In the genomic region with DNA sequence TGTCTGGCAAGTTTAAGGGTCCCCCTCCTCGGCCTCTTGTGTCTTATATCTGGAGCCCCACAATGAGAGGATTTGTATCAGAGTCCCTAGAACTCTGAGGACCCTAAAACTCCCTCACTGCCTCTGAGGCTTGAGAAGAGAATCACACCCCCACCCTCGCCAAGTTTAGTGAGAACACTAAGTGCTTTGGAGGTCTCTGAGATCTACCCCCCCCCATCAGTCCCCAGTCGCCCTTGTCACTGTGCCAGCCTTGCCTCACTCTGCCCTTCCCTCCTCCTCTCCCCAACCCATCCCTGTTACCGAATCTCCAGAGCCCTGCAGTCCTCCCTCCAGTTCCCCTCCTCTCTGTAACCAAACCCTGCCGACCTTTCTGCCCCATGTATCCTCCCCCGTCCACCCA, we compare ENCODE assay signal across 32 mouse cellular contexts. TPM values are rescaled to one million over a fixed set of nuclear protein-coding genes. Genes with fewer than 3 reads are reported as not detected.
DNase-seq lines count a peak whose midpoint lies in the region; ATAC-seq and TF ChIP-seq lines count a peak whose summit lies in the region.
"Had no signal": no experiment of that assay in that cellular context is flagged by ENCODE, and none has a peak within 500 bp of the region (broad histone marks: within the 10 kb centered on the region; RNA-seq: fewer than 3 reads in every experiment).

No protein-coding gene starts in this region.

- peak overlapping the region; percentile 59; the same call in 1 of the 2 replicates for H3K27ac ChIP-seq in gastrocnemius, adult 2 months
- H3K27ac ChIP-seq in intestine, embryonic 14.5 days (ENCODE audit: low read depth): peak overlapping the region; percentile 64
- no peak overlapping the region for H3K27ac ChIP-seq in intestine, postnatal 0 days (ENCODE audit: low read depth, low read length)
- no peak overlapping the region for H3K27ac ChIP-seq in midbrain, embryonic 16.5 days (ENCODE audit: low read length)
- H3K27ac ChIP-seq in midbrain, postnatal 0 days (ENCODE audit: low read depth, low read length): no peak overlapping the region
- H3K27ac ChIP-seq in testis, adult 2 months (ENCODE audit: control insufficient read depth, insufficient read depth, low read depth, low read length): peak overlapping the region; percentile 51
- H3K27ac ChIP-seq: embryonic facial prominence, embryonic 15.5 days; forebrain, embryonic 12.5 days; heart, adult 2 months; heart, embryonic 13.5 days; hindbrain, embryonic 12.5 days; lung, embryonic 15.5 days had no signal

- ATAC-seq in intestine, embryonic 14.5 days (replicated peaks; ENCODE audit: low FRiP score, low TSS enrichment, low read depth): no peak
- ATAC-seq in intestine, postnatal 0 days: no peak
- no peak for ATAC-seq in midbrain, embryonic 16.5 days
- ATAC-seq in midbrain, postnatal 0 days (ENCODE audit: low FRiP score): no peak
- ATAC-seq: activated CD4-positive, CD25-positive, alpha-beta regulatory T cell, adult 4 months; forebrain, postnatal 0 days had no signal

- peaks cover 47% of the 10 kb centered on the region for H3K4me1 ChIP-seq in intestine, embryonic 14.5 days (replicated peaks; ENCODE audit: control insufficient read depth, insufficient read depth, low read length)
- H3K4me1 ChIP-seq in intestine, postnatal 0 days (replicated peaks; ENCODE audit: control insufficient read depth, insufficient read depth, low read length): no peaks in the 10 kb centered on the region
- peaks cover 8% of the 10 kb centered on the region for H3K4me1 ChIP-seq in midbrain, embryonic 16.5 days (ENCODE audit: control insufficient read depth, insufficient read depth, low read length)
- H3K4me1 ChIP-seq in midbrain, postnatal 0 days (ENCODE audit: insufficient read depth, low read length): 0 out of 2 replicates have a peak, but pooled peaks cover 3% of the 10 kb centered on the region
- peaks cover 16% of the 10 kb centered on the region for H3K4me1 ChIP-seq in testis, adult 2 months (ENCODE audit: control insufficient read depth, insufficient read depth, low read length)

- H3K9ac ChIP-seq in intestine, embryonic 14.5 days (ENCODE audit: low read length): no peak overlapping the region
- no peak overlapping the region for H3K9ac ChIP-seq in intestine, postnatal 0 days (ENCODE audit: low read depth, low read length)
- 0 out of 2 replicates have a peak overlapping the region, but pooled peaks have one; percentile 10 for H3K9ac ChIP-seq in midbrain, embryonic 16.5 days (ENCODE audit: low read depth, low read length)
- H3K9ac ChIP-seq in midbrain, postnatal 0 days (replicated peaks; ENCODE audit: low read length, poor library complexity, severe bottlenecking): no peak overlapping the region
- H3K9ac ChIP-seq: embryonic facial prominence, embryonic 15.5 days; forebrain, embryonic 12.5 days; forebrain, postnatal 0 days; heart, embryonic 13.5 days; lung, embryonic 15.5 days had no signal

- H3K9me3 ChIP-seq in intestine, embryonic 14.5 days (ENCODE audit: control insufficient read depth, low read length): no peaks in the 10 kb centered on the region
- no peaks in the 10 kb centered on the region for H3K9me3 ChIP-seq in intestine, postnatal 0 days (ENCODE audit: control insufficient read depth)
- no peaks in the 10 kb centered on the region for H3K9me3 ChIP-seq in midbrain, embryonic 16.5 days (replicated peaks; ENCODE audit: control insufficient read depth, low read length, poor library complexity, severe bottlenecking)
- no peaks in the 10 kb centered on the region for H3K9me3 ChIP-seq in midbrain, postnatal 0 days (ENCODE audit: low read length)
- H3K9me3 ChIP-seq: embryonic facial prominence, embryonic 10.5 days; embryonic facial prominence, embryonic 15.5 days; forebrain, embryonic 12.5 days; heart, embryonic 13.5 days; hindbrain, embryonic 12.5 days; limb, embryonic 12.5 days; lung, embryonic 15.5 days had no signal

- intact Hi-C loops in gastrocnemius, adult 2 months (cut with DNase I): no loop called here
- intact Hi-C loops in gastrocnemius, postnatal 36 days (cut with DNase I): no loop called here

- DNase-seq in gastrocnemius, adult 2 months: no peak
- DNase-seq in gastrocnemius, postnatal 36 days: no peak
- no peak for DNase-seq in intestine, embryonic 14.5 days (ENCODE audit: low spot score)
- no peak for DNase-seq in midbrain, postnatal 0 days (ENCODE audit: low spot score)
- DNase-seq in left cerebral cortex, adult 18-20 months (ENCODE audit: low spot score in 2 of 2): no peak
- DNase-seq: adrenal gland, adult 2 months; cerebellum, postnatal 14 days; forebrain, postnatal 0 days; gastrocnemius, postnatal 14 days; heart, adult 2 months; heart, postnatal 10 days; layer of hippocampus, postnatal 36 days; right cerebral cortex, postnatal 4 days; thymus, adult 18-20 months; thymus, postnatal 25 days had no signal

- no peak overlapping the region for H3K4me3 ChIP-seq in gastrocnemius, adult 2 months
- H3K4me3 ChIP-seq in intestine, embryonic 14.5 days (ENCODE audit: low read depth, low read length): no peak overlapping the region
- H3K4me3 ChIP-seq in intestine, postnatal 0 days (ENCODE audit: low read depth, low read length): no peak overlapping the region
- H3K4me3 ChIP-seq in midbrain, embryonic 16.5 days (ENCODE audit: low read depth, low read length): no peak overlapping the region
- H3K4me3 ChIP-seq in midbrain, postnatal 0 days (ENCODE audit: low read depth, low read length): no peak overlapping the region
- H3K4me3 ChIP-seq in testis, adult 2 months (ENCODE audit: control insufficient read depth, low read depth, low read length): no peak overlapping the region
- H3K4me3 ChIP-seq: embryonic facial prominence, embryonic 15.5 days; forebrain, embryonic 12.5 days; heart, adult 2 months; heart, embryonic 13.5 days; hindbrain, embryonic 12.5 days; limb, embryonic 12.5 days; lung, embryonic 15.5 days had no signal

- no peaks in the 10 kb centered on the region for H3K27me3 ChIP-seq in intestine, embryonic 14.5 days (replicated peaks; ENCODE audit: control insufficient read depth, insufficient read depth, low read length)
- no peaks in the 10 kb centered on the region; the same call in 1 of the 2 replicates for H3K27me3 ChIP-seq in intestine, postnatal 0 days (replicated peaks; ENCODE audit: control insufficient read depth, insufficient read depth, low read length)
- H3K27me3 ChIP-seq in midbrain, embryonic 16.5 days (ENCODE audit: control insufficient read depth, insufficient read depth, low read depth, low read length): peaks cover 4% of the 10 kb centered on the region; the same call in 1 of the 2 replicates
- no peaks in the 10 kb centered on the region for H3K27me3 ChIP-seq in midbrain, postnatal 0 days (ENCODE audit: insufficient read depth, low read length)
- no peaks in the 10 kb centered on the region for H3K27me3 ChIP-seq in testis, adult 2 months (ENCODE audit: control insufficient read depth, insufficient read depth, low read length)

- TF ChIP-seq CTCF in gastrocnemius, adult 2 months (IDR thresholded peaks at IDR 0.05): no peak
- no peak for TF ChIP-seq CTCF in intestine, postnatal 0 days (IDR thresholded peaks at IDR 0.05; ENCODE audit: low read depth)
- no peak for TF ChIP-seq CTCF in midbrain, postnatal 0 days (IDR thresholded peaks at IDR 0.05)
- TF ChIP-seq CTCF in testis, adult 2 months (IDR thresholded peaks at IDR 0.05; ENCODE audit: control insufficient read depth, insufficient read depth, insufficient replicate concordance, low read depth, low read length): no peak

- H3K4me2 ChIP-seq in intestine, embryonic 14.5 days (ENCODE audit: low read length): no peak overlapping the region
- H3K4me2 ChIP-seq in intestine, postnatal 0 days (replicated peaks; ENCODE audit: low read depth): no peak overlapping the region
- H3K4me2 ChIP-seq in midbrain, embryonic 16.5 days (ENCODE audit: low read length): no peak overlapping the region
- no peak overlapping the region for H3K4me2 ChIP-seq in midbrain, postnatal 0 days (ENCODE audit: low read depth, low read length, poor library complexity, severe bottlenecking)
- H3K4me2 ChIP-seq: embryonic facial prominence, embryonic 15.5 days; forebrain, embryonic 12.5 days; heart, embryonic 13.5 days; liver, embryonic 11.5 days; lung, embryonic 15.5 days; midbrain, embryonic 11.5 days had no signal

- no peaks in the 10 kb centered on the region for H3K36me3 ChIP-seq in intestine, embryonic 14.5 days (ENCODE audit: control insufficient read depth, insufficient read depth, low read length)
- no peaks in the 10 kb centered on the region; the same call in 1 of the 2 replicates for H3K36me3 ChIP-seq in intestine, postnatal 0 days (ENCODE audit: control insufficient read depth, insufficient read depth)
- peaks cover 2% of the 10 kb centered on the region; the same call in 1 of the 2 replicates for H3K36me3 ChIP-seq in midbrain, embryonic 16.5 days (ENCODE audit: control insufficient read depth, insufficient read depth, low read length)
- H3K36me3 ChIP-seq in midbrain, postnatal 0 days (ENCODE audit: insufficient read depth, low read length): peaks cover 16% of the 10 kb centered on the region; the same call in 1 of the 2 replicates
- H3K36me3 ChIP-seq in testis, adult 2 months (ENCODE audit: control insufficient read depth, insufficient read depth, low read length): no peaks in the 10 kb centered on the region
- H3K36me3 ChIP-seq: embryonic facial prominence, embryonic 10.5 days; embryonic facial prominence, embryonic 15.5 days; forebrain, embryonic 12.5 days; heart, embryonic 13.5 days; hindbrain, embryonic 12.5 days; limb, embryonic 12.5 days; lung, embryonic 15.5 days had no signal

- WGBS in intestine, embryonic 14.5 days: 34% methylated on average over 6 of the region's 6 CpGs
- WGBS in intestine, postnatal 0 days: 39% methylated on average over 6 of the region's 6 CpGs
- 64% methylated on average over 6 of the region's 6 CpGs for WGBS in midbrain, embryonic 16.5 days
- WGBS in midbrain, postnatal 0 days: 62% methylated on average over 6 of the region's 6 CpGs

- no peak for TF ChIP-seq POLR2A in testis, adult 2 months (IDR thresholded peaks at IDR 0.05; ENCODE audit: control insufficient read depth, low read depth, low read length)

RNA-seq across cellular contexts. Expression of a gene that starts 30.5 kb away (rescaled TPM):
- total RNA-seq in gastrocnemius, adult 2 months (2021): under 1 TPM; 0.33 TPM
- under 1 TPM; 0.23 to 0.27 TPM for total RNA-seq in gastrocnemius, postnatal 36 days (2021)
- polyA plus RNA-seq in intestine, embryonic 14.5 days (2014; fragmentation: Nextera tagmentation; extraction: Ambion mirVana): 0.35 and 0.60 TPM in 2 replicates
- 12.5 and 14.3 TPM in 2 replicates for polyA plus RNA-seq in intestine, postnatal 0 days (2015; fragmentation: Nextera tagmentation; extraction: Ambion mirVana)
- 1.9 and 2.0 TPM in 2 replicates for polyA plus RNA-seq in midbrain, embryonic 16.5 days (2015; fragmentation: Nextera tagmentation; extraction: Ambion mirVana)
- total RNA-seq in midbrain, postnatal 0 days (2014; rRNA removed): 6.2 and 8.7 TPM in 2 replicates
- polyA plus RNA-seq in midbrain, postnatal 0 days (2015; fragmentation: Nextera tagmentation; extraction: Ambion mirVana): 2.2 and 2.3 TPM in 2 replicates
- polyA plus RNA-seq in testis, adult 2 months (2012; rRNA removed): 27.1 and 28.9 TPM in 2 replicates
- 10 to 100 TPM; 12.7 to 27.8 TPM for total RNA-seq in left cerebral cortex, adult 18-20 months (2021)
- total RNA-seq: CH12.LX; megakaryocyte progenitor cell, adult 5-6 weeks; monocyte, adult 5-6 weeks had no signal
- polyA plus RNA-seq: activated CD4-positive, CD25-positive, alpha-beta regulatory T cell, adult 4 months; liver, embryonic 11.5 days; liver, embryonic 16.5 days had no signal

RNA-seq across cellular contexts. Expression of a gene that starts 37.9 kb away (rescaled TPM):
- 1 to 10 TPM; 3.1 to 4.0 TPM for total RNA-seq in gastrocnemius, adult 2 months (2021)
- total RNA-seq in gastrocnemius, postnatal 36 days (2021): 1 to 10 TPM; 2.3 to 2.5 TPM
- 1.5 TPM in 2 replicates for polyA plus RNA-seq in intestine, embryonic 14.5 days (2014; fragmentation: Nextera tagmentation; extraction: Ambion mirVana)
- 1.9 TPM in 2 replicates for polyA plus RNA-seq in intestine, postnatal 0 days (2015; fragmentation: Nextera tagmentation; extraction: Ambion mirVana)
- 13.6 and 15.5 TPM in 2 replicates for polyA plus RNA-seq in midbrain, embryonic 16.5 days (2015; fragmentation: Nextera tagmentation; extraction: Ambion mirVana)
- 138 and 140 TPM in 2 replicates for total RNA-seq in midbrain, postnatal 0 days (2014; rRNA removed)
- polyA plus RNA-seq in midbrain, postnatal 0 days (2015; fragmentation: Nextera tagmentation; extraction: Ambion mirVana): 14.7 and 19.0 TPM in 2 replicates
- 10.9 and 11.0 TPM in 2 replicates for polyA plus RNA-seq in testis, adult 2 months (2012; rRNA removed)
- total RNA-seq in left cerebral cortex, adult 18-20 months (2021): 100 to 1,000 TPM; 267 to 301 TPM
- total RNA-seq: CH12.LX; megakaryocyte progenitor cell, adult 5-6 weeks; monocyte, adult 5-6 weeks had no signal

RNA-seq across cellular contexts. Expression of a gene that starts 55.9 kb away (rescaled TPM):
- total RNA-seq in gastrocnemius, adult 2 months (2021): 1 to 10 TPM in 1 of 2 experiments, under 1 TPM in 1; 0.97 to 1.5 TPM
- under 1 TPM; 0.46 to 0.49 TPM for total RNA-seq in gastrocnemius, postnatal 36 days (2021)
- 0.14 TPM in 1 of 2 replicates, not detected in the other for polyA plus RNA-seq in intestine, embryonic 14.5 days (2014; fragmentation: Nextera tagmentation; extraction: Ambion mirVana)
- polyA plus RNA-seq in intestine, postnatal 0 days (2015; fragmentation: Nextera tagmentation; extraction: Ambion mirVana): 26.1 and 27.8 TPM in 2 replicates
- polyA plus RNA-seq in midbrain, embryonic 16.5 days (2015; fragmentation: Nextera tagmentation; extraction: Ambion mirVana): 3.6 and 5.9 TPM in 2 replicates
- 4.9 and 7.8 TPM in 2 replicates for total RNA-seq in midbrain, postnatal 0 days (2014; rRNA removed)
- 5.0 and 5.3 TPM in 2 replicates for polyA plus RNA-seq in midbrain, postnatal 0 days (2015; fragmentation: Nextera tagmentation; extraction: Ambion mirVana)
- polyA plus RNA-seq in testis, adult 2 months (2012; rRNA removed): 398 and 401 TPM in 2 replicates
- under 1 TPM; 0.77 to 0.91 TPM for total RNA-seq in left cerebral cortex, adult 18-20 months (2021)
- total RNA-seq: CH12.LX; megakaryocyte progenitor cell, adult 5-6 weeks had no signal
- polyA plus RNA-seq: limb, embryonic 12.5 days; liver, embryonic 16.5 days had no signal

Comparison
In these comparisons a context has a peak if more than half of its experiments do, and no peak if none do; other contexts are left out.
1. H3K27ac ChIP-seq: peak in gastrocnemius, adult 2 months (single experiment), intestine, embryonic 14.5 days (single experiment) and testis, adult 2 months (single experiment); none in intestine, postnatal 0 days (single experiment), midbrain, embryonic 16.5 days (single experiment) and midbrain, postnatal 0 days (single experiment).
2. RNA of a gene that starts 55.9 kb away (polyA plus RNA-seq): 398 to 401 TPM in testis, adult 2 months; 26.1 to 27.8 TPM in intestine, postnatal 0 days, 3.6 to 5.9 TPM in midbrain, embryonic 16.5 days, 5.0 to 5.3 TPM in midbrain, postnatal 0 days and 0.14 TPM in intestine, embryonic 14.5 days; every median in the first group is over 10 times any median in the second.